Mouse (Mus musculus): ENCODE data around the gene Slc16a10. TPM values are rescaled to one million over a fixed set of nuclear protein-coding genes. Genes with fewer than 3 reads are reported as not detected.

The Slc16a10 gene
- total RNA-seq, 2 experiments from 2014 or later = 35.3 to 40.5 TPM

GRCm38 (mm10) chr10:40152550-40152857, 10.4 kb upstream of the Slc16a10 start:
- intact Hi-C loops (cut with DNase I) = no loop called here
- no peak for DNase-seq

GRCm38 (mm10) chr10:40151852-40152549, 9.9 kb upstream of the Slc16a10 start:
- intact Hi-C loops (cut with DNase I) = no loop called here
- no peak for DNase-seq

GRCm38 (mm10) chr10:40149584-40150145, 7.6 kb upstream of the Slc16a10 start:
- intact Hi-C loops (cut with DNase I) = no loop called here
- no peak for DNase-seq

DNA sequence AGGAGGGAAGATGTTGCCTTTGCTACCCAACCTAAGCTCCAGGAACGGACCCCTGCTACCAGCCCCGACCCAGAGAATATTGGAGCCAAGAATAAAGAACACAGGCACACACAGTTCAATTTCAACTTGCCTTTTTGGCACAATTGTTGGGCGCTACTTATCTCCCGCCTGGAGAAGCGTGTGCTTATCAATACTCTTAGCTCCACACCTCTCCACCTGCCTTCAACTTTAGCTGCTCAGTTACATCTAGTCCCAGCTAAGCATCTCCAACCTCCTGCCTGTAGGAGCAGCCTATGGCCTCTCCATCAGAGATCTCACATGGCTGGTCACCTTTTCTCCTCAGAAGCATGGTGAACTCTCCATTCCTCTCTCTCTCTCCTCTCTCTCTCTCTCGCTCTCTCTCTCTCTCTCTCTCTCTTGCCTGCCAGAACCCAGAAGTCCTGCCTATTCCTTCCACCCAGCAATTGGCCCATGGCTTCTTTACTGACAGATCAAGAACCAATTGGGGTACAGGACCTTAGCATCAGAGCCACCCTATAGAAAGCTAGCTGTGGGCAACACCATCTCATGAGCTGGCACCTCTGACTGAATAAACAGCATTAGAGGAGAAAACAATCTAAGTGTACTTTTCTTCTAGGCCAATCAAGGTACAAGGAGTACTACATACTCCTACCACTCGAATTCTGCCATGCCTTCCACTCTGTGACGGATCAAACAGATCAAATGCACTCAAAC, 5.4 kb upstream of the Slc16a10 start:
- DNase-seq = no peak
- intact Hi-C loops (cut with DNase I) = no loop called here

- intact Hi-C loops (cut with DNase I) = no loop called here
- no peak for DNase-seq
Measured at GRCm38 (mm10) chr10:40146451-40146850, 4.4 kb upstream of the Slc16a10 start.

DNA sequence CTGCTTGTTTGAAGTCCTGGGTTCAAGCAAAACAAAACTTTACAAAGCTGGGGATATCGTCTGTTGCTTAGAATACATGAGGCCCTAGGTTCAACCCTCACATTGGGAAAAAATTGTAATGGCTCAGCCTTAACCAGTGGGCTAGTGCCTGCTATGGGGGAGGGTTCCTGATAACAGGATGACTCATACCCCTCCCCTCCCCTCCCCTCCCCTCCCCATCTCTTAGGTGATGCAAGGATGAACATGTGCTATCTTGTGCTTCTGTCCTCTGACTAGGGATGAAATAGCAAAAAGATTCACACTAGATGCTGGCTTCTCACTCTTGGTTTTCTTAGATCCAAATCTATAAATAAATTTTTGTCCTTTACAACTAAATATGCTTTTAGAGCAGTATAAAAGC, 2.8 kb upstream of the Slc16a10 start:
- intact Hi-C loops (cut with DNase I) = loop anchor here (5.0 kb wide), 2 partner anchors 37 to 93 kb away; no protein-coding TSS in a partner anchor
- DNase-seq = no peak

DNA sequence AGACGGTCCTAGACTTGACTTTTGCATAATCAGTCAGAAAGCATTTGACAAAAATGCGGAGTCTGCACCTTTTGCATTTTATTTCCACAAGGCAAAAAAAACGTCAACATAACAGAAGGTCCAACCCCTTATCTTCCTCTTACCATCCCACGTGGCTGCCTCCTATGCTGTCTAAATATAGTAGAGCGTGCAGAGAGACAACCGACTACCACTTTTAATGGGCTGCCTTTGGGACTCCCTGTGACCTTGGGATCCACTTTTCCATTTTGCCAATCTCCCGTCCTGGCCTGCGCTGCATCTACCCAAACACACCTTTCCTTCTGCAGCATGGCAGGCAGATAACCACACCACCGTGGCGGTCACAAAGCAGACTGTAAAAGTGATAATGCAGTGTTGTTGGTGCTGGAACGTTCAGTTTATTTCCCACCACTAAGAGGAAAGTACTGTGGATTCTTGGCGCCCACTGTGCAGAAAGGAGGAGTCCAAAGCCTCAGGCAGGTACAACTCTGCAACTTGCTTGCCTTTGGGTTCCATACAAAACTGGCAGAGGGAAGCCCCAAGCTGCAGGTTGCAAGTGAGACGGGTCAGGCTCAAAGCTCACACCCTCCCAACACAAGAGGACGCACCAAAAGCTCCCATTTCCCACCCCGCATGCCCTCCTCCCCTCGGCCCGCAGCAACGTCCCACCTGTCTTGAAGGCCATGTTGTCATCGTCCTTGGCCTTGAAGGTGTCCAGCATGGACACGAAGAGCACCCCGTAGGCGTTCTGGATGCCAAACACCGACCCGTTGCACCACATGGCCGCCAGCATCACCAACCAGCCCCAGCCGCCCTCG, 824 bp downstream of the Slc16a10 start:
- peak; percentile 5 to 32 for DNase-seq
- intact Hi-C loops (cut with DNase I) = loop anchor here (2.0 to 5.0 kb wide), 3 partner anchors 30 to 89 kb away; no protein-coding TSS in a partner anchor

DNA sequence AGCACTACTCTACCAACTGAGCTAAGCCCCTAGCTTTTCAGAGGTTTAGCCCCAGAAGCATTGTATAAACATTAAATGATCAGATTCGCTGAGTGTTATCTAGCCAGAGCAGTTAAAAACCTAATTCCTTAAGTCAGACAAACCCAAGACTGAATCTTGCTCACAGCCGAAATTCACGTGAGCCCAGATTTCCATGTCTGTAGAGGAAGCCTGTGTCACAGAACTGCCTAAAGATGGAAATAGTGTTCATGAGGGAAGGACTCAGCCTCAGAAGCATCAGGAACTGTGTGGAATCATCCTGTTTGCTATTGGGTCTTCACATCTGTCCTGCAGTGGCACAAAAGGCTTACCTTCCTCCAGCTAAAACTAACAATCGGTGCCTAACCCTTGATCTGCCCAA, 2.4 kb downstream of the Slc16a10 start:
- DNase-seq = no peak
- intact Hi-C loops (cut with DNase I) = loop anchor here (2.0 to 5.0 kb wide), 4 partner anchors 29 to 87 kb away; no protein-coding TSS in a partner anchor

- intact Hi-C loops (cut with DNase I) = loop anchor here (5.0 kb wide), 1 partner anchor 76 kb away; no protein-coding TSS in a partner anchor
- no peak for DNase-seq
Measured at GRCm38 (mm10) chr10:40135807-40136778, 6.0 kb downstream of the Slc16a10 start.

- intact Hi-C loops (cut with DNase I) = loop anchor here (5.0 kb wide), 1 partner anchor 77 kb away; no protein-coding TSS in a partner anchor
- no peak for DNase-seq
Measured at GRCm38 (mm10) chr10:40134906-40135305, 7.2 kb downstream of the Slc16a10 start.

- intact Hi-C loops (cut with DNase I) = no loop called here
- DNase-seq = no peak
Measured at GRCm38 (mm10) chr10:40133636-40134035, 8.4 kb downstream of the Slc16a10 start.

DNA sequence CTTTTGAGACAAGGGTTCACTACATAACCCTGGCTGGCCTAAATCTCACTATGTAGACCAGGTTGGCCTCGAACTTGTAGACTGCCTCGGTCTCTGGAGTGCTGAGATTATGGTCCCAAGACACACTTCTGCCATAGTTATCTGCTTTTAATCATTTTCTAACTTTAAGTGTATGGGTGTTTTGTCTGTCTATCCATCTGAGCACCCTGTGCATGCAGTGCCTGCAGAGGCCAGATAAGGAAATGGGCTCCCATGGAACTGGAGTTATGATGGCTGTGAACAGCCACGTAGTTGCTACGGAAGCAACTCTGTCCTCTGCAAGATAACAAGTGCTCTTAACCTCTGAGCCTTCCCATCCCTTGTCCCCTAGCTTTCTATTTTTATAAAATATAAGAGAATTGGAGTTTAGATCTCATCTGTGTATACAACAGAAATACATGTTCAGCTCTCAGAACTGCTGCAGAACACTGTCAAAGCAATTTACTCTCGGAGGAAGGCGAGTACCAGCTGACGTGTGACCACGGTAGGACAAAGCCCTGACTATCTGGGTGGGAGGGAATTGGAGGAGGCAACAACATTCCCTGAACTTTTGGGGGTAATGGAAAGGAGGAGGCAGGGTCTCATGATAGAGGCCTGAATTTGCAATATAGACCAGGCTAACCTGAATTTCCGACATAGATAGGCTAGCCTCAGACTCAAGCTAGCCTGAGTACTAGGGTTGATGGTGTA, 10.2 kb downstream of the Slc16a10 start:
- no peak for DNase-seq
- intact Hi-C loops (cut with DNase I) = no loop called here

DNA sequence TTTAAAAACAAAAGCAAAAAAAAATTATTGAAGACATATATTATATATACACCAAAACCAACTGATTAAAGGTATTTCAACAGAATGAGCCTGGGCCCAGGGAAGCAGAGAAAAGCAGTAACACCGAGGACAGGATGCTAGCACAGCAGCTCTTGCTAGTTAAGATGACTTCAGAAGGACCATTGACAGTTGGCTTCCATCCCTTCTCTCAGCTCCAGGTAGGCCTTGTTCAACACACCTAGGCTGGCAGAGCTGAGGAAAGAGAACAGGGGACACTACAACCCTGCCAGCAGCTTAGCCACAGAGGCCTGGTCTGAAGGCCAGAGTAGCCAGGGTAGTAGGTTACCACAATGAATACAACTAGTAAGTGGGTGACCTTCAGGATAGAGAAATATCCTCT, 11.9 kb downstream of the Slc16a10 start:
- intact Hi-C loops (cut with DNase I) = no loop called here
- no peak for DNase-seq

DNA sequence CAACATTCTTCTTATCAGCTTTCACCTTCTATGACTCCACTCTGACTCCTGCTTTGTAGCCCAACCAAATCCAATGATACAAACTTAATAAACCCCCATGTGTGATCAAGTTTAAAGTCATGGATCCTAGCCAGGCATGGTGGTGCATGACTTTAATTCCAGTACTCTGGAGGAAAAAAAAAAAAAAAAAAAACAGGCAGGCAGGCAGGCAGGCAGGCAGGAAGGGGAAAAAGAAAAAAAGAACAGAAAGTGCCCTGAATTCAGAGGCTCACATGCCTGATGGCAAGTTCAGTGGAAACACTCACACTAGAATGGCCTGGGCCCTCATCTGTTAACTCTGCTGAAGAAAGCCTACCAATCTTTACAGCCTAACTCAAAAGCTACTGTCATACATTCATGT, 12.9 kb downstream of the Slc16a10 start:
- DNase-seq = no peak
- intact Hi-C loops (cut with DNase I) = no loop called here

- intact Hi-C loops (cut with DNase I) = no loop called here
- DNase-seq = no peak
Measured at GRCm38 (mm10) chr10:40128497-40128896, 13.6 kb downstream of the Slc16a10 start.

DNA sequence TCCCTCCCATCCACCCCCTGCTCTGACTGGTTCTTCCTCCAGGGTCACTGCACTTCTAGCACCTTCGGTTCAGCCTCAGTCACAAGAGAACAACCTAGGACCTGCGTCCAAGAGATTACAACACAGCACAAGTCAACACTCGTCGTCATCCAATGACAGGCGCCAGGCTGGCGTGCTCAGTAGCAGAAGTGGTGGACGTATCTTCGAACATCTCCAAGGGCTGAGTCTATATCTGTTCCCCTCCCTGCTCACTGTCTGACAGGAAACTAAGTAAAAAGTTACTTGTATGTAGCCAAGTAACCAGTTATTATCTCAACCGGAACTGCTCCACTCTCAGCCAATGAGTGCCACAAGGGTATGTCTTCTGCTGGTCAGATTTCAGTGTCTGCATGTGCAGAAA, 16.9 kb downstream of the Slc16a10 start:
- intact Hi-C loops (cut with DNase I) = no loop called here
- no peak for DNase-seq

DNA sequence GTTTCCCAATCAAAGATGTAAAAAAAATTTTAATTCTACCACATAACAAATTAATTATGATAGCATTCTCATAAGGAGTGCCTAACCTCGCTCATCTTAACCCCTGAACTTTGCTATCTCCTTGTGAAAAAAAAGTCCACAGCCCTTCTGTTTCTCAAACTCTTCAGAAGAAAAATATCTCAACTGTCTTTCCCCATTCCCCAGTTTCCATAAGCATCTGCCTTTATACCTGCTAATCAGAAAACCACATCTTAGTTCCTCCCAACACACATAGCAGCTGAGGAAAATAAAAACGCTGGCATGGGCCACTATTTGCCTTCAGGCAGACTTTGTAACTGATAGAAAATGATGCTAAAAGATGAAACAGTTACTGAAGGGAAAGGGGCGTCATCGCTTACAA, 17.5 kb downstream of the Slc16a10 start:
- intact Hi-C loops (cut with DNase I) = no loop called here
- no peak for DNase-seq

DNA sequence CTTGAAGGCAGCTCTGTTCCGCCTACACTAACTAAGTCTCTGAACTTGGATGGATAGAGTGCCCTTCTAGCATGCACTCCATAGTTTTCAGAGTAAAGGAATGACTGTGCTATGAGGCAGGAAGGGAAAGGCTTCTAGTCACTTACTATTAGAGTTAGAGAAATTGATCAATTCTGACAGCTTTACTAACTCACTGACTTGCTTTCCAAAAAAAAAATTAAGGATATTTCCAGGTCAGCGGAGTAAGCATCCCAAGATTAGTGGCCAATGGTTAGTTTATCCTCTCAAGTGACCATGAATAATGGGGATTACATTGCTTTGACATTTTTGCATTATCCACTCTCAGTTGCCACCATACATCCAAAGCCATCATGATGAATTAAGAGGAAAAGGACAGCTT, 18.0 kb downstream of the Slc16a10 start:
- intact Hi-C loops (cut with DNase I) = no loop called here
- no peak for DNase-seq

DNA sequence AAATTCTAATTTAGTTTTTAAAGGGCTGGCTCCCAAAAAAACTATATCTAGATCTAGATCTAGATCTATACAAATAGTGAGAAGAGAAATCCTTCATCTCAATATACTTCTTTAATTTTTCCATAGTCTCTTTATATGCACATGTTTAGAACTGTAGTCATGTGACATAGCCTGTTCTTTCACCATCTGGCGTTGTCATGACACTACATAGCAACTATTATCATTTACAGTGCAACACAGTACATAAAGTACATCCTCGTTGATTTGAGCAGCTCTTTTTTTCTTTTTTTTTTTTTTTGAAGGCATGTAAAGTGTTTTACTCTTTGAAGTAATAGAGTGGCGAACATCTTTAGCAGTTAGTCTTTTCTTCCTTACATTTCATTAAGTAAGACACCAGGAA, 22.6 kb downstream of the Slc16a10 start:
- DNase-seq = no peak
- intact Hi-C loops (cut with DNase I) = no loop called here
